Mouse (Mus musculus): ENCODE data around the gene Dscaml1.

Gene Dscaml1

DNA sequence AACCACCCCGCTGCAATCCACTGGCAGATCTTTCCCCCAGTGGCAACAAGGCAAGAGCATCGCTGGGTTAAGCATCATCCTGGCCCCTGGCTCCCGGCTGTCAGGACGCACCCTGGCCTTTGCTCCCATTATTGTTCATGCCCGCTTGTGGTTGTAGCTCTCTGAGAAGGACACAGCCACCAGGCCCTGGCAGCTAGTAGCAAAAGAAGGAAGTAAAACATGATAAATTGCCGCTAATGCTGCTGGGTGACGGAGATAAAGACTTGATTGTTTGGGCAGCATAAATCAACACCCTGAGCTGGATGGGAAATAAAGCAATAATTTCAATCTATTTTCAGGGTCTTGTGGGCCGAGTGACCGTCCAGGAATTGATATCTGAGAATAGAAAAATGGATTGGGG is 81.1 kb downstream of the Dscaml1 start:
- peak; percentile 79 for DNase-seq (ENCODE audit: extremely low read depth, low read depth)

DNA sequence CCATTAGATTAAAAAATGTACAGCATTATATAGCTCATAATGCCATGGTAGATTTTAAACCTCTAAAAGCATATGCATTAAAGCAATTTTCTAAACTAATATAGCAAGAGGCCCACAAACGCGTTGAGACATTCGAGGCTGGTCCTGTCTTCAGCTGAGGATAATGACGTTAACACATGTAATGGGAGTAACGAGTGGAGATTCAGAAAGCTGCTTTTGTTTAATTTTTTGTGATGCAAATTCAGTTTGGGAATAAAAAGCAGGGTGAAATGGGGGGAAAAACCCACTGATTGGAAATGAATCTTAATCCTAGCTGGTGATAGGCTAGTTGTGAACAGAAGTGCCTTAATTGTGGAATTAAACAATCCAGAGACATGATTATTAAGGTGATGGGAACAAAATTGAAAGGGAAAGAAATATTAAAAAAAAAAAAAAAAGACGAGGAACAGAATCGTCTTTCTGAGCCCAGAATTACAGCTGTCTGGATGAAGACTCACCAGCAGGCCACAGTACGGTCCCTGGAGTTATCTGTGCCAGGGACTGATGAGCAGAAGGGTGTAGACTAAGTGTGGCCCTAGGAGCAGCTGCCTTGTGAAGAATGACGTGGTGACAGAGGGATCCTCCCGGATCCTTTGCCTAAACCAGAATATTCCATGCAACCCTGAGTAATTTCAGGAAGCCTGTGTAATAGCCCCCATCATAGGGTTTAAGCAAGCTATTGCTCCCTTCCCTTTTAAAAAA is 84.5 kb downstream of the Dscaml1 start:
- DNase-seq (ENCODE audit: extremely low read depth, low read depth), result no peak

DNA sequence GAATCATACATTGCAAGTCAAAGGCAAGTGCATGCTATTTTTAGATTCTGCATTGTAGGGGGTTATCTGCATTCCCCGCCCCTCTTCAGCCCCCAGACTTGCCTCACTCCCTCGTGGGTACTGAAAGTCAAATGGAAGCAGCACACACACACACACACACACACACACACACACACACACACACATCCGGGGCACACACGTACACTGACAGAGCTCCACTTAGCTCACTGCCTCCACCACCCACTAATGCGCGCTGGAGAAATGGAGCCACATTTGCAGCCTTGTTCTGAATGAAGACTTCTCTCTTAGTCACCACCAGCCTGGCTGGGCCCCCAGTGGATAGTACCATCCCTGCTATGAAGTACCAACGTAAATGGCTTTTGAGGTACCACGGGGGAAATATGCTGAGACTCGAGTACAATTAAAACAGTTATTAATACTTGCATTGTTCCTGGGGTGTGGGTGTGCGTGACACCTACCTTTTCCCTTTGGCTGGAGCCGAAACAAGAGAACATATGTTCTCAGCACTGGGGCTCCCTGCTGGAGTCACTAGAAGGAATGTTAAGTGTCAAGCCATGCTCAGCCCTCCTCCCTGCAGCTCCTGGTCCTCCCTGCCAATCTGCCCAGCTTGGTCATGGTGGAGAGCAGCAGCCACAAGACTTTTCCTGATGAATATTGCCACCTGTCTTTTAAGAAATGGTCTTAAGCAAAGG is 91.7 kb downstream of the Dscaml1 start:
- no peak for DNase-seq (ENCODE audit: extremely low read depth, low read depth)

DNA sequence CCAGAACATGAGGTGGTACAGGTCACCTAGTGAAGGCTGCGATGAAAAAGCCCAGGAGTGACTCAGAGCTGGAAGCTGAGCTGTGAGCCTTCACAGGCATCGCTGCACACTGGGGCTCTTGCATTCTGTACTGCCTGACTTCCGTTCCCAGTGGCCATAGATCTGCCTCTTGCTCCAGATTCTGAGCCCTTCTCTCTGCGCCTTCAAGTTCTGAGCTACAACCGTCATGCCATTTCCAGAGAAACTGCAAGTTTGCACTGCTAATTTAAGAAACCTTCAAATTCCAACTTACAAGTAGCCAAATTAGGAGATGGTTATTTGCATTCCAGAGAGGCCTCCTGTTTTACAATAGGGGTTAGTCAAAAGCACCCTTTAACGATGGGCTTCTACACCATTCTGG is 93.4 kb downstream of the Dscaml1 start:
- no peak for DNase-seq (ENCODE audit: extremely low read depth, low read depth)

DNA sequence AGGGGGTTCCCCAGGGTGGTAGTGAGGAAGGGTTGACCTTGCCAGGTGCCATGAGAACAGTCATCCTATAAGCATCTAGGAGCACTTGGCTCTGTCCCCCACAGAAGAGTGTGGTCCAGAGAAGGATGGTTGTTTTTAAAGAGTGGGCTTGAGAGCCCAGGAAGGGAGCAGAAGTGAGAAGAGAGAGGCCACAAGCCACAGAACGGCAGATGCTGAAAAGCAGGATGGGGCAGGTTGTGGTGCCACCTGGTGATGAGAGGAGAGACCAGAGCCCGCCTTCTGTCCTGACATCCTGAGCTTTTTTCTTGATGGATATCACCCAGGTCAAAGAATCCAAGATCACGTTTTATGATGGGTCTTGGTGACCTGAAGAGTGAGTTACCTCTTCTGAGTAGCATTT is 96.4 kb downstream of the Dscaml1 start:
- DNase-seq (ENCODE audit: extremely low read depth, low read depth), result no peak

DNA sequence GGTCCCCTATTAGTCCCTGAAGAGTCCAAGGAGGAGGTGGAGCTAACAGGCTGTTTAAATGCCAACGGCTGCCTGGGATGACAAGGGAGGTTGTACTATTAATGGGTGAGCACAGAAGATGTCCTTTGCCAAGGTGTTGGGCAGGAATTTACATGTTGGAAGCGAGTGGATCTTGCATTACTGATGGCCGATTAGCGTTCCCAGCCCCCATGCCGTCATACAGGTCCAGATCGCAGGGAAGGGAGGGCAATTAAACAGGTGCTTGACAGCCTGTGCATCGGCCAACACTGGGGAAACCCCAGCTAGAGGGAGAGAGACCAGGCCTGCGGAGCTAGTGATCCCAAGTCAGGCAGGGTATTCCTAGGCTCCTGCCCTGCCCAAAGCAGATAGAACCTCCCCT is 98.1 kb downstream of the Dscaml1 start:
- DNase-seq (ENCODE audit: extremely low read depth, low read depth), result no peak

DNA sequence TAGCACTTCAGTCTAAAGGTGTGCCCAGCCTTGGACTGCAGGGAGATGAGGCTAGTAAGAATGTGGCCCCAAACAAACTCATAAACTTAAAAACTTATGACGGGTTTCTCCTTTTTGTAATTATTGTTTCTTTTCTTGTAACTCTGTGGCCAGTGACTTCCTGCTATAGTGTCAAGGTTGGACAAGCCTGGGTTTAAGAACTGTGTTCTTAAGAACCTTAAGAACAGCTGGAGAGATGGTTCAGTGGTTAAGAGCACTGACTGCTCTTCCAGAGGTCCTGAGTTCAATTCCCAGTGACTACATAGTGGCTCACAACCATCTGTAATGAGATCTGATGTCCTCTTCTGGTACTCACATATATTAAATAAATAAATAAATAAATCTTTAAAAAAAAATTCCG is 106.8 kb downstream of the Dscaml1 start:
- no peak for DNase-seq (ENCODE audit: extremely low read depth, low read depth)

DNA sequence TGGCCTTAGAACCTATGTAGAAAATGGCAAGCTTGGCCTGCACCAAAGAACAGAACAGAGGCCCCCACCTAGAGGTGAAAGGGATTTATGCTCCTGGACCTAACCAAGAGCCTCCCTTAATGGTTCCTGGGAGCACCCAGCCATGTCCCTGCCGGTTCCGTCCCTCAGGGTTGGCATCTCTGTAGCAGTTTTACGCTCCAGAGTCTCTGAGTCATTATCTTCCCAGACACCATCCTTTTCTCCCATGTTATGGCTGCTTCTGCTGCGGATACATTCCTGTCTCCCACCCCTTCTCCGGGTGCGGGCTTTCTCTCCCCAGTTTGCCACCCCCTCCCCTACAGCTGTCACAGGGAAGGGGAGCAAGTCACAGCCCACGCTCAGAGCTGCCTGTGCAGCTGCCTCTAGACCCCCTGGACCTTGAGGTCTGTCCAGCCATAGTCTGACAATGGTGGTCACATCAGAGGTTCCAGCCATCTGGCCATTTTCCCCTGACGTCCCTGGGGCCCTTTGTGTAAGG is 108.1 kb downstream of the Dscaml1 start:
- no peak for DNase-seq (ENCODE audit: extremely low read depth, low read depth)

DNA sequence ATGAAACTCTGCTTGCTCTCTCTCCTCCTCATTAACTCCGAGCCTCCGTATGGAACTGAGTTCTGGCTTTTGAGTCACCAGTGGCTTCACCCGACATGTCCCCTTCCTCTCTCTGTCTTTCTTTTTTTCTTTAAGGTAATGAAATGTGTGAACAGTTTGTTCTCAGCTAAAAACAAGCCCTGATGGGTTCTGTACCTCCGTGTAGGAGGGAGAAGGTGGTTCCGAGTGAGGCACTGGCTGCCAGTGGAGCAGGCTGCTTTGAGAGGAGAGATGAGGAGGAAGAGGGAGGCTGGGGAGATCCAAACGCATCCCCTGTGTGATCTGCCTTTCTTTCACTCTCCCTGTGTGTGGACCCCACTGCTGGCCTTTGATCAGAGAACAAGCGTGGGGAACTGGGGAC is 111.2 kb downstream of the Dscaml1 start:
- DNase-seq (ENCODE audit: extremely low read depth, low read depth), result no peak

DNA sequence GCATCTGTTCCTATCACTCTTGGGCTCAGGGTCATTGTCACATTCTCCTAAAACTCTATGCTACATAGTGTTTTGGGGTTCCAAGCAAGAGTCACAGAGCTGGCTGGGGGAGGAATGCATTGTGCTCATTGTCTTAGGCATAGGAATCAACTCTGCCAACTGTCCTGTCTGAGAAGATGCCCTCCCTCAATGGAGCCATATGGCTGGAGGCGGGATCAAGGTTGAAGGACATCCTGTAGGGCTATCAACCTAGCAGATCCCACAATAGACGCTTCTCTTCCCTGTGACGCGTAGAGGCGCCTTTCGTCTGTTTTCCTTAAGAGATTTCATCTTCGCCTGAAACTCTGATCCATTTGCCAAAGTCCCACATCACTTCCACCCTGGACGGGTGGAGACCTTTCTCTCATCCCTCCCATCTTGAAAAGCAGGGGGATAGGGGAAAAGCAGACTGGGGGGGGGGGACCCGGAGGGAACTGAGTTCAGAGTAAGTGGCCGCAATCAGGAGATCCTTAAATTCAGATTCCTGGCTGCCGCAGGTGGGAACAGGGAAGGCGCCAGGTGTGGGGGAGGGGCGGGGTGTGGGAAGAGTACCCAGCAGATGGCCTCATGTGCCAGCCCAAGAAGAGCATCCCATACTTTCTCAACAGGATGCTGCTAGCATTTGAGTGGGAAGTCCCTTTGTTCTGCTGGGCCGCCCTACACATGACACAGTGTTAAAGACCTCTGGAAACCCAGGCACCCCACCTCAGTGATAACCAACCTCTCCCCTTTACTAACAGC is 113.0 kb downstream of the Dscaml1 start:
- no peak for DNase-seq (ENCODE audit: extremely low read depth, low read depth)

DNA sequence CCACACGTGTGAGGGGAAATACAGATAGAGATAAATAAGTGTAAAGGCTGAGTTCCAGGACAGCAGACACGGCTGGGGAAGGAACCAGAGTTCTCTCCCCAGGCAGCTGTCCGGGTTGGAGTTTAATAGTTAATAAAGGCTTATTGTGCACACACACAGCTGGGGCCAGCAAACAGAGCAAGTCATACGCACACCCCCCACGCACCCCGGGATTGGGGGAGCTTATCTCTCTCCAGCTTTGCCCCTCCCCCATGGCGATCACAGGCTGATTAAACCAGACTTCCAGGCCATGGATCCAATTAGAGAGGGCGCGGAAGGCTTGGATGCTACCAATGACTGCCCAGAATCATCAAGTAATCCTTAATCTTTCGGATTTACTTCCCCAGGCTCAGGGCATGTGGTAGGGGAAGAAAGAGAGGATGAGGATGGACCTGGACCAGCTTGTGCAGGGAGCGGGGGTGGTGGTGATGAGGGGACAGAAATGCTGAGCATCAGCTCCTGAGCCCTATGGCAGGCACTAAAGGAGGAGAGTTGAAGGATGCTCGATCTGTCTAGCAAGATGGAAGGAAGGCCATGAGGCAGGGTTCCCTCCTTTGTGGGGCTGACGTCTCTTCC is 119.7 kb downstream of the Dscaml1 start:
- DNase-seq (ENCODE audit: extremely low read depth, low read depth), result no peak

DNA sequence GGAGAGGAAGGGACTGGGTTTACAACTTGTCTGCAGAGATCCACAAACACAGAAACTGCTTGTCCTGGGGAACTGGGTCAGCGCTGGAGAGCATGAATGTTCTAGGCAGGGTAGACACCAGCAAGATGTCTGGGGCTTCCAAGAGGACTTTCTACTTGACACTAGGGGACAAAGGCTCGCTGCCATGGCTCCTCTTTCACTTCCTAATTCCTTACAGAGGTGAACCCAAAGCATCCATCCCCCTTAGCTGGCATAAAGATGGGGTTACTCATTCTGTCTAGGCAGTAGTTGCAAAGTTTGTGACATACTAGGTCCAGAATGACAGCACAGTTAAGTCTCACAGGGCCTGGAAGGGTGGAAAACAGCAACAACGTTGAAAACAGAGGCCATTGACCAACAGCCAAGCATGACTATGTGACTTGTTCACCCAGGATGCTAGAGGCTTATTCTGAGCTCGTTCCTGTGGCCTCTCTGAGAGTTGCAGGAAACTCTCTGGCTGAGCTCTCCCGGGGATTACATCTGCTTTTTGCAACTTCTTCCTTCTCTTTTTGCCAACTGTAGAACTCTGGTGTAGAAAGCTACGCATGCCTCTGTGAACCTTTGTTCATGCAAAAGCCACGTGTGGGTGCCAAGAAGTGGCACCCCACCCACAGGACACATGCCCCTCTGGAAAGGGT is 120.6 kb downstream of the Dscaml1 start:
- no peak for DNase-seq (ENCODE audit: extremely low read depth, low read depth)

DNA sequence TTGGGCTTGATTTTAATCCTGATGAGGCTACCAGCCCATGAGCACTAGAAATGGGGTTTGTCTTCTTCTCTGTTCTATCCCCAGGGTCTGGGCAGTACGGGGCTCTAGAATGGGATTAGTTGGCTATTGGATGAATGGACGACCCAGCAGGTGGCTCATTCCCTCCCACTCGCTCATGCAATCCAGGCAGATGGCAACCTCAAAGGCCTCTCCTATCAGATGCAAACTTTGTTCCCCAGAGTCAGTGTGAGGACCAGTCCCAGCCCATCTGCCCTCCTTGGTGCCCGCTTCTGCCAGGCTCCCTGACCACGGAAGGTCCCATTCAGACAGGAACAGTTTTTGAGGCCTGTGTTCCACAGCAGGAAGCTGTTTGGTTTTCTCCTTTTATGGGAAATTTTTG is 123.4 kb downstream of the Dscaml1 start:
- no peak for DNase-seq (ENCODE audit: extremely low read depth, low read depth)

DNA sequence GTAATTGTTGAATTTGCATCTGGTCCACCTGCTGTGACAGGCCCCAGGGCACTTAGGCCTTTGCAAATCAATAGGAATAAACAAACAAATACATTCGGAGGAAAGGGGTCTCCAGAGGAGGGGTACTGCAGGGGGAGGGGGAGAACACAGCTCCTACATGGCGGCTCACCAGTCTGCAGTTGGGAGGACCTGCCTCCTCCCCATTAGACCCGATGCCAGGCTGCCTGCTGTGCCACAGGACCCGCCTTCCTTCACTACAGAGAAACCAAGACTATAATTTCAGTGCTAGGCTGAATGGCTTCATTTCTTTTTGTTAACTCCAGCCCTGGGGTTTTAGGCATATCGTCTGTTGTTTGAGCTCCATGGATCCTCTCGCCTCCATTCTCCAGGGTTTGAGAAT is 123.8 kb downstream of the Dscaml1 start:
- DNase-seq (ENCODE audit: extremely low read depth, low read depth), result no peak

DNA sequence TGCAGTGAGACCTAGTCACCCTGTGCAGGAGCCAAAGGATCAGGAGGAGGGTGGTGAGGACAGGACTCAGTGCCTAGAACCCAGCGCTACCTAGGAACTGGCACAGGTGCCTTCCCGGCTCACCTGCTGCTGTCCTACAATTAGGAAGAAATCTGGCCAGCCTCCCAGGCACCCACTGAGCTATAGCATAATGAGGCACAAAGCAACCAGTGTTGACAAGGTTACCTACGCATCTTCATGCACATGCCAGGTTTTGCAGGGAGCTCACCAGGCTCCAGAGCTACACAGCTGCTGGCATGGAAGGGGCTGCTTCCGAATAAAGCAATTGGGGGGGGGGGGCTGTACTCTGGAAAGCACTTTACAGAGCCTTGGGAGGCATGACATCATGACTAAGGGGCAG is 124.2 kb downstream of the Dscaml1 start:
- no peak for DNase-seq (ENCODE audit: extremely low read depth, low read depth)

DNA sequence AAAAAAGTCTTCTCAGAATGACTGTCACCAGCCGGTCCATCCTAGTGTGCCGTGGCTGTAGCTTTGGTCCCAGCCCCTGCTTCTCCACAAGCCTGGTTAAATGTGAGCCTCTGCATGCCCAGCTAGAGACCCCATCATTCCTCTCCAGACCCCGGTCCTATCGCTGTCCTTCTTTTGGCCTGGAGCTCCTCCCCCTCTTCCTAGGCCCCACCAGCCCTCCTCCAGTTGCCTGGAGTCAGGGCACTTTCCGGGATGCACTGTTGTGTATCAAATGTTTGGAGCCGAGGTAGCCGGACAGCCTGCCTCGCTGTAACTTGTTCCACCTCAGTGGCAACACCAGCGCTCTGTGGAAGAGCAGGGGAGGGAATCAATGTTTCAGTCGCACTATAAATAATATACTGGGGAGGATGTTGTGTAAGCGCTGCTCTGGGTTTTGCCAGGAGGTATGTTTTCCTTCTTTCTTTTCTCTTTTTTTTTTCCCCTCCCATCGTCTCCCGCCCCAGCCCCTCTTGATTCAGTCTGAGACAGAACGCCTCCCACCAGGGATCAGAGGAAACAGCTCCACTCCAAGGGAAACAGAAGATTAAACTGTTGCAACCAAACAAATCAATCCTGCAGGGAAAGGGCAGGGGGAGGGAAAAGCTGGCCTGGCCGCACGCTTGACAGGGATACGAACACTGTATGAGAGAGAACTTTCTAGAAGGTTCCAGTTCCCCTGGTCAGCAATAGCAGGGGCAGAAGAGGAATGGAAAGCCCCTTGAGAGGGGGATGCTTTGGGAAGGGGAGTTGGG is 128.8 kb downstream of the Dscaml1 start:
- DNase-seq (ENCODE audit: extremely low read depth, low read depth), result no peak

DNA sequence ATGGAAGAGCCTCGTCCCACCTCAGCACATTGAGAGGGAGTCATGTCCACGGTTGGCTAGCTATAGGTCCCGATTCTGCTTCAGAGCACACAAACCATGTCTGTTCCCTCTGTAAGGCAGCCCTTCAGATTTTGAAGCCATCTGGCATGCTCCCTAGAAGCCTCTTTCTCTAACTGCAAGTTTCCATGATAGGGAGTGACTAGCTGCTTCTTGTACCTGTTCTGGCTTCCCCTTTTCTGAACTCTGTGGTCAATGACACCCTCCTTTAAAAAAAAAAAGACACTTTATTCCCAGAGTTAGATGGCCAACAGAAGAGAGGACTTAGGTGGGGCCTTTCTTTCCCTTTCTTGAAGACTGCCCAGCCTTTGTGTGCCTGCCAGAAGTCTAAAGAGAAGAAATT is 130.5 kb downstream of the Dscaml1 start:
- DNase-seq (ENCODE audit: extremely low read depth, low read depth), result no peak

DNA sequence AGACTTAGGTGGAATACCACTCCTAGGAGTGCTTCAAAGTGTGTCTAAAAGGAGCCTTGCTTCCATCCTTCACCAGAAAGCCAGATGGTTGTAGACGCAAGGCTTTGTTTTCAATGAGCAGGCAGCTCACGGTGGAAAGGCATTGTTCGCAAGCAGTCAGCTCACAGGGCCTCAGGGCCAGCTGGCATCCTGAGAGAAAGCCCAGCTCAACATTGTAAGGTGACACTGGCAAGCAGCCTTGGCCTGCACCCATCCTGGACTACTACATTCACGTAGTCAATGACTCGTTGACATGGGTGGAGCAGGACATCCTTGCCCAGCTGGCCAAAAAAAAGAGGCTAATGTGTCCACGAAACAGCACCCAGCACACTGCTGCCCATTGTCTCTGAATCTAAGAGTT is 134.6 kb downstream of the Dscaml1 start:
- DNase-seq (ENCODE audit: extremely low read depth, low read depth), result no peak

DNA sequence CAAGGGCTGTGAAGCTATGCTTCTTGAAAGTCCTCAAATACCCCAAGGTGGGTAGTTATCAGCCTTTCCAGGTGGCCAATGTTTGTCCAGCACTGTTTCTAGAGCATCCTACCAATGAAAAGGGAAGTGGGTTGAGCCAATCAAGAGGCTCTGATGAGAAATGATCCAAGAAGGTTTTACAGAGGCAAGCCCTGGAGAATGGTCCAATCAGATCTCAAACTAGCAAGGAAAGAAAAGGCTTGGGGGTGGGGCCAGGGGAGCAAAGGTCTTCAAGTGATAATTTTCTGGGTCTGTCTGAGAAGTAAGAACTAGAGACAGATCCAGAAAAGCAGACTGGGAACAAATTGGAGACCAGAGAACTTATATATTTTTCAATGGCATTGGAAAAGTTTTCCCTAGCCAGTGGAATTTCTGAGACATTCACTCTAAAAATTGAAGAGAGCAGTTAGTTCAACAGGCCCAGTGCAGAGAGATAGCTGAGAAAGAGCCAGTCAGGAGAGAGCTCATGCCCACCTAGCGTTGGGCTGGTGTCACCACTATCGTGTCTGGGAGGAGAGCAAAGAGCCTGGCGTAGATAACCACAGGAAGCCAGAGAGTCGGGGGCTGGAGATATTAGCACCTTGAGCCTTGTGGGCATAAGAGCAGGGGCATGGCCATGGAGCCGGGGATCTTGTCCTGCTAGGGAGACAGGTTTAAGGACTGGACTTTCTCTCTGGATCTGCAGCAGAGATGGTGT is 140.6 kb downstream of the Dscaml1 start:
- DNase-seq (ENCODE audit: extremely low read depth, low read depth), result peak; percentile 53

DNA sequence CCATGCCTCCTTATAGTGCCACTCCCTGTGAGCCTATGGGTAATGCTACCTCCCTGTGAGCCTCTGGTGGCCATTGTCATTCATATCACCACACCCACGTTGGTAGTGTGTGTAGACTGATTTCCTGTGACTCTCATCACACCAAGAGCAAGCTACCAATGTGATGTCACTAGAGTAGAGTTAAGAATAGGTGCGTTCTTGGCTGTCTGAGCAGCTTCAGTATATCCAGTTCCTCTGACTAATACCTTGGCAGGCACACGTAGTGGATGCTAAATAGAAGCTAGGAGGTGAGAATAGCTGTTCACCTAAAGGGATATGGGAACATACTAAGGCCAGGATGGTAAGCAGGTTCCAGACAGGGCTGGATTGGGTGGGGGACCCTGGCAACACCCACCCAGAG is 143.3 kb downstream of the Dscaml1 start:
- no peak for DNase-seq (ENCODE audit: extremely low read depth, low read depth)

Data from MEL-GATA-1-ER (cell line).